ENCODE assay signal across 19 mouse cellular contexts in the genomic region with DNA sequence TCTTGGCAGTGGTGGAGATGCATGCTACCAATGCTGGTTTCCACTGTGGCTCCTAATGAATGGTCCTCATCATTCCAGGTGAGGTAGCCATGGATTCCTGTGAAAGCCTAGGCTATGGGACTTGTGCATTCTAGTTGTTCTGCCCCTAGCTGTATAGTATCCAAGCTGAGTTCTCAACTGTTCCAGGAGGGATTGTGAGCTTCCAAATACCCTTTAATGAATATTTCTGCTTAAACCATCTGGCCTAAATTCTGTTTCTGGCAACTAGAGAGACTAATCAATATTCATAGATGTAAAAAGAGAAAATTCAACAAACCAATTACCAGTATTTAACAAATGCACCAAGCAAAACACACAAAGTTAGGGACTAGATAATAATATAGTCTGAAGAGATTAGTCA.
DNase-seq lines count a peak whose midpoint lies in the region; ATAC-seq lines count a peak whose summit lies in the region.
"Had no signal": no experiment of that assay in that cellular context is flagged by ENCODE, and none has a peak within 500 bp of the region (broad histone marks: within the 10 kb centered on the region; RNA-seq: fewer than 3 reads in every experiment).

No protein-coding gene starts in this region.

- H3K27ac ChIP-seq in forebrain, embryonic 15.5 days (replicated peaks) = 0 out of 2 replicates have a peak overlapping the region, but pooled peaks have one; percentile 9
- H3K27ac ChIP-seq in forebrain, embryonic 10.5 days = no peak overlapping the region
- H3K27ac ChIP-seq in forebrain, embryonic 16.5 days (ENCODE audit: low read length) = no peak overlapping the region
- H3K27ac ChIP-seq: hindbrain, embryonic 12.5 days; hindbrain, embryonic 15.5 days had no signal

- no peak overlapping the region for H3K9ac ChIP-seq in forebrain, embryonic 15.5 days (replicated peaks)
- H3K9ac ChIP-seq in forebrain, embryonic 16.5 days (replicated peaks; ENCODE audit: low read depth, low read length) = no peak overlapping the region
- H3K9ac ChIP-seq: hindbrain, embryonic 12.5 days; hindbrain, embryonic 15.5 days had no signal

- H3K36me3 ChIP-seq in forebrain, embryonic 15.5 days = no peaks in the 10 kb centered on the region
- no peaks in the 10 kb centered on the region for H3K36me3 ChIP-seq in forebrain, embryonic 10.5 days (replicated peaks)
- H3K36me3 ChIP-seq in forebrain, embryonic 16.5 days (ENCODE audit: control insufficient read depth, insufficient read depth) = no peaks in the 10 kb centered on the region
- H3K36me3 ChIP-seq: hindbrain, embryonic 12.5 days; hindbrain, embryonic 15.5 days had no signal

- H3K4me3 ChIP-seq in forebrain, embryonic 15.5 days = no peak overlapping the region
- no peak overlapping the region for H3K4me3 ChIP-seq in forebrain, embryonic 10.5 days
- no peak overlapping the region for H3K4me3 ChIP-seq in forebrain, embryonic 16.5 days (replicated peaks; ENCODE audit: low read length)
- H3K4me3 ChIP-seq: hindbrain, embryonic 12.5 days; hindbrain, embryonic 15.5 days had no signal

- H3K9me3 ChIP-seq in forebrain, embryonic 15.5 days = no peaks in the 10 kb centered on the region
- no peaks in the 10 kb centered on the region for H3K9me3 ChIP-seq in forebrain, embryonic 10.5 days
- no peaks in the 10 kb centered on the region for H3K9me3 ChIP-seq in forebrain, embryonic 16.5 days (ENCODE audit: control insufficient read depth, low read length)
- H3K9me3 ChIP-seq: hindbrain, embryonic 12.5 days; hindbrain, embryonic 15.5 days had no signal

- DNase-seq in forebrain, embryonic 10.5 days (ENCODE audit: extremely low spot score, low spot score) = no peak
- peak; percentile 17 for DNase-seq in layer of hippocampus, adult 9-10 months (ENCODE audit: low spot score)
- no peak for DNase-seq in layer of hippocampus, adult 8-10 months (ENCODE audit: low spot score in 2 of 2)
- no peak for DNase-seq in thymus, postnatal 25 days
- no peak for DNase-seq in ovary, postnatal 14 days (ENCODE audit: low spot score)
- DNase-seq: adrenal gland, adult 2 months; adrenal gland, postnatal 14 days; cerebellum, adult 18-20 months; cerebellum, adult 9-10 months; cerebellum, postnatal 14 days; gastrocnemius, postnatal 10 days; heart, adult 11 months had no signal

- peak; percentile 72 for ATAC-seq in forebrain, embryonic 15.5 days (replicated peaks)
- ATAC-seq in forebrain, embryonic 16.5 days = peak; percentile 75
- ATAC-seq: CD4-positive, CD25-positive, alpha-beta regulatory T cell, adult 4 months; intestine, postnatal 0 days had no signal

- no peak overlapping the region for H3K4me2 ChIP-seq in forebrain, embryonic 15.5 days (replicated peaks)
- H3K4me2 ChIP-seq in forebrain, embryonic 16.5 days (ENCODE audit: low read length) = no peak overlapping the region
- H3K4me2 ChIP-seq: heart, embryonic 11.5 days; hindbrain, embryonic 12.5 days; hindbrain, embryonic 15.5 days had no signal

- no peaks in the 10 kb centered on the region for H3K27me3 ChIP-seq in forebrain, embryonic 15.5 days
- H3K27me3 ChIP-seq in forebrain, embryonic 10.5 days (ENCODE audit: poor library complexity, severe bottlenecking) = no peaks in the 10 kb centered on the region
- H3K27me3 ChIP-seq in forebrain, embryonic 16.5 days (replicated peaks; ENCODE audit: control insufficient read depth, insufficient read depth, low read length) = no peaks in the 10 kb centered on the region
- H3K27me3 ChIP-seq: hindbrain, embryonic 12.5 days; hindbrain, embryonic 15.5 days had no signal

- H3K4me1 ChIP-seq in forebrain, embryonic 15.5 days = peaks cover 7% of the 10 kb centered on the region; the same call in 1 of the 2 replicates
- H3K4me1 ChIP-seq in forebrain, embryonic 10.5 days = no peaks in the 10 kb centered on the region
- H3K4me1 ChIP-seq in forebrain, embryonic 16.5 days (replicated peaks; ENCODE audit: control insufficient read depth, insufficient read depth, low read length) = no peaks in the 10 kb centered on the region
- H3K4me1 ChIP-seq: hindbrain, embryonic 12.5 days; hindbrain, embryonic 15.5 days had no signal
